ENCODE assay signal across 21 mouse cellular contexts in genomic region chr11:106622056-106622455, GRCm38 (mm10). TPM values are rescaled to one million over a fixed set of nuclear protein-coding genes. Genes with fewer than 3 reads are reported as not detected.
DNase-seq lines count a peak whose midpoint lies in the region; ATAC-seq lines count a peak whose summit lies in the region.
"Had no signal": no experiment of that assay in that cellular context is flagged by ENCODE, and none has a peak within 500 bp of the region (broad histone marks: within the 10 kb centered on the region; RNA-seq: fewer than 3 reads in every experiment).

No protein-coding gene starts in this region.

- H3K9me3 ChIP-seq in heart, embryonic 12.5 days (replicated peaks): no peaks in the 10 kb centered on the region
- H3K9me3 ChIP-seq in heart, embryonic 16.5 days (replicated peaks; ENCODE audit: control insufficient read depth, low read length): no peaks in the 10 kb centered on the region
- H3K9me3 ChIP-seq in megakaryocyte, embryonic 14.5 days: no peaks in the 10 kb centered on the region
- H3K9me3 ChIP-seq: embryonic facial prominence, embryonic 13.5 days; forebrain, embryonic 12.5 days; hindbrain, embryonic 10.5 days; intestine, embryonic 15.5 days had no signal

- no peaks in the 10 kb centered on the region for H3K36me3 ChIP-seq in heart, embryonic 12.5 days
- H3K36me3 ChIP-seq in heart, embryonic 16.5 days (ENCODE audit: control insufficient read depth, insufficient read depth): no peaks in the 10 kb centered on the region
- peaks cover 3% of the 10 kb centered on the region for H3K36me3 ChIP-seq in megakaryocyte, embryonic 14.5 days (replicated peaks; ENCODE audit: low read length)
- H3K36me3 ChIP-seq: embryonic facial prominence, embryonic 13.5 days; forebrain, embryonic 12.5 days; hindbrain, embryonic 10.5 days; intestine, embryonic 15.5 days had no signal

- 74% methylated on average over 8 of the region's 8 CpGs for WGBS in heart, embryonic 12.5 days
- 66% methylated on average over 8 of the region's 8 CpGs for WGBS in heart, embryonic 16.5 days

- intact Hi-C loops in heart, postnatal 14 days (cut with DNase I): no loop called here

- H3K27me3 ChIP-seq in heart, embryonic 12.5 days (replicated peaks): no peaks in the 10 kb centered on the region
- no peaks in the 10 kb centered on the region for H3K27me3 ChIP-seq in heart, embryonic 16.5 days (ENCODE audit: control insufficient read depth, insufficient read depth, low read length)
- no peaks in the 10 kb centered on the region for H3K27me3 ChIP-seq in megakaryocyte, embryonic 14.5 days (replicated peaks)
- H3K27me3 ChIP-seq: embryonic facial prominence, embryonic 13.5 days; forebrain, embryonic 12.5 days; intestine, embryonic 15.5 days had no signal

- ATAC-seq in heart, embryonic 12.5 days (ENCODE audit: insufficient number of reproducible peaks, low FRiP score): no peak
- ATAC-seq in heart, embryonic 16.5 days (replicated peaks; ENCODE audit: extremely low read depth, insufficient read depth, low FRiP score): no peak
- peak; percentile 75 for ATAC-seq in common myeloid progenitor, adult 5-6 weeks (replicated peaks; ENCODE audit: low read depth, poor library complexity, severe bottlenecking)
- ATAC-seq: forebrain, embryonic 16.5 days; intestine, embryonic 15.5 days had no signal

- H3K9ac ChIP-seq in heart, embryonic 12.5 days: no peak overlapping the region
- no peak overlapping the region; the same call in 1 of the 2 replicates for H3K9ac ChIP-seq in heart, embryonic 16.5 days (ENCODE audit: low read length)
- H3K9ac ChIP-seq: embryonic facial prominence, embryonic 13.5 days; forebrain, embryonic 12.5 days; hindbrain, embryonic 14.5 days; intestine, embryonic 15.5 days had no signal

- no peak overlapping the region for H3K4me3 ChIP-seq in heart, embryonic 12.5 days
- H3K4me3 ChIP-seq in heart, embryonic 16.5 days (ENCODE audit: low read length): no peak overlapping the region
- peak overlapping the region; percentile 57 for H3K4me3 ChIP-seq in megakaryocyte, embryonic 14.5 days (replicated peaks)
- H3K4me3 ChIP-seq: embryonic facial prominence, embryonic 13.5 days; forebrain, embryonic 12.5 days; hindbrain, embryonic 10.5 days; intestine, embryonic 15.5 days had no signal

- no peak for DNase-seq in heart, adult 8-10 months (ENCODE audit: low spot score)
- no peak for DNase-seq in heart, postnatal 14 days
- no peak for DNase-seq in yolk sac, embryonic 10.5 days (ENCODE audit: low spot score)
- DNase-seq in spleen, postnatal 4 days (ENCODE audit: low spot score in 2 of 2): no peak
- DNase-seq: adrenal gland, adult 8-10 months; adrenal gland, postnatal 36 days; cerebellum, adult 11 months; cerebellum, adult 8-10 months; cerebellum, postnatal 25 days; gastrocnemius, postnatal 10 days; kidney, adult 18-20 months had no signal

- peak overlapping the region; percentile 69; the same call in 1 of the 2 replicates for H3K27ac ChIP-seq in heart, embryonic 12.5 days (ENCODE audit: poor library complexity, severe bottlenecking)
- H3K27ac ChIP-seq in heart, embryonic 16.5 days (ENCODE audit: low read length): peak overlapping the region; percentile 11; the same call in 1 of the 2 replicates
- H3K27ac ChIP-seq: embryonic facial prominence, embryonic 13.5 days; forebrain, embryonic 12.5 days; hindbrain, embryonic 10.5 days; hindbrain, embryonic 14.5 days; intestine, embryonic 15.5 days had no signal

- H3K4me1 ChIP-seq in heart, embryonic 12.5 days (replicated peaks): peaks cover 40% of the 10 kb centered on the region
- H3K4me1 ChIP-seq in heart, embryonic 16.5 days (ENCODE audit: control insufficient read depth, insufficient read depth, low read length): peaks cover 17% of the 10 kb centered on the region
- peaks cover 80% of the 10 kb centered on the region for H3K4me1 ChIP-seq in megakaryocyte, embryonic 14.5 days
- H3K4me1 ChIP-seq: embryonic facial prominence, embryonic 13.5 days had no signal

- H3K4me2 ChIP-seq in heart, embryonic 12.5 days: no peak overlapping the region
- no peak overlapping the region for H3K4me2 ChIP-seq in heart, embryonic 16.5 days (ENCODE audit: low read depth, low read length)
- H3K4me2 ChIP-seq: embryonic facial prominence, embryonic 13.5 days; forebrain, embryonic 12.5 days; hindbrain, embryonic 14.5 days; intestine, embryonic 15.5 days had no signal

RNA-seq across cellular contexts. Expression of gene Tex2, which starts 8.8 kb away (rescaled TPM):
- 19.8 and 20.2 TPM in 2 replicates for polyA plus RNA-seq in heart, embryonic 12.5 days (2016; fragmentation: Nextera tagmentation; extraction: Ambion mirVana)
- total RNA-seq in heart, adult 8-10 months (2022): 10 to 100 TPM; 37.9 to 56.9 (median 45.0) TPM
- polyA plus RNA-seq in heart, embryonic 16.5 days (2015; fragmentation: Nextera tagmentation; extraction: Ambion mirVana): 14.2 and 15.0 TPM in 2 replicates
- 10 to 100 TPM; 38.2 to 39.2 TPM for total RNA-seq in heart, postnatal 14 days (2021)
- 44.1 and 54.8 TPM in 2 replicates for total RNA-seq in common myeloid progenitor, adult 5-6 weeks (2017)
- polyA plus RNA-seq in megakaryocyte, embryonic 14.5 days (2012; ENCODE audit: insufficient read depth, low replicate concordance): 7.4 TPM in 1 of 2 replicates, not detected in the other
